Mouse (Mus musculus) heart, postnatal 14 days (tissue): ENCODE results near the gene Cecr2. TPM values are rescaled to one million over a fixed set of nuclear protein-coding genes. Genes with fewer than 3 reads are reported as not detected.
A peak's percentile ranks its signal among the peaks of the same experiment; 100 is the strongest.

Source experiments
- DNase-seq, 2 experiments: peaks; one replicate each; pipeline ENCODE4 v3.0.0; 2021 to 2022
- intact Hi-C: fragments of 180-260 bp; cut with DNase I; formaldehyde crosslinking; loops from one replicate; pipeline ENCODE4 v1.15.1; 2025
- total RNA-seq, 2 experiments: library from RNA; stranded (reverse); gene quantifications; 2 replicates each; pipeline ENCODE4 v1.2.3; 2021

The Cecr2 gene
- total RNA-seq, 2 experiments from 2014 or later, result 13.4 to 17.1 TPM

GRCm38 (mm10) chr6:120666761-120667421 is 722 bp downstream of the Cecr2 start:
- intact Hi-C loops, result loop anchor here (5.0 kb wide), 1 partner anchor 65 kb away; no protein-coding TSS in a partner anchor
- peak; percentile 58 to 72 for DNase-seq

GRCm38 (mm10) chr6:120667422-120667781 is 1.2 kb downstream of the Cecr2 start:
- intact Hi-C loops, result loop anchor here (5.0 kb wide), 1 partner anchor 65 kb away; no protein-coding TSS in a partner anchor
- DNase-seq, result no peak

GRCm38 (mm10) chr6:120667911-120668310 is 1.7 kb downstream of the Cecr2 start:
- no peak for DNase-seq
- intact Hi-C loops, result loop anchor here (5.0 kb wide), 1 partner anchor 66 kb away; no protein-coding TSS in a partner anchor

GRCm38 (mm10) chr6:120674121-120674520 is 8.0 kb downstream of the Cecr2 start:
- intact Hi-C loops, result loop anchor here (2.0 to 5.0 kb wide), 2 partner anchors 63 to 135 kb away; no protein-coding TSS in a partner anchor

GRCm38 (mm10) chr6:120674881-120675280 is 8.7 kb downstream of the Cecr2 start:
- no peak for DNase-seq
- intact Hi-C loops, result loop anchor here (2.0 to 5.0 kb wide), 2 partner anchors 62 to 136 kb away; no protein-coding TSS in a partner anchor

More at GRCm38 (mm10) chr6:120674121-120674520, 8.0 kb downstream of the Cecr2 start:
- DNase-seq, result peak; percentile 8 to 34

- intact Hi-C loops, result loop anchor here (2.0 kb wide), 1 partner anchor 137 kb away; no protein-coding TSS in a partner anchor
- DNase-seq, result no peak
These were observed 9.8 kb downstream of the Cecr2 start for GRCm38 (mm10) chr6:120675979-120676378.

- DNase-seq, result no peak
- intact Hi-C loops, result no loop called here
These were observed 17.2 kb downstream of the Cecr2 start for GRCm38 (mm10) chr6:120683351-120683750.

GRCm38 (mm10) chr6:120684750-120685149 is 18.6 kb downstream of the Cecr2 start:
- DNase-seq, result no peak
- intact Hi-C loops, result no loop called here

- no peak for DNase-seq
- intact Hi-C loops, result no loop called here
These were observed 20.9 kb downstream of the Cecr2 start for GRCm38 (mm10) chr6:120686872-120687650.

GRCm38 (mm10) chr6:120700221-120700620 is 34.1 kb downstream of the Cecr2 start:
- intact Hi-C loops, result no loop called here
- DNase-seq, result no peak

- no peak for DNase-seq
- intact Hi-C loops, result no loop called here
These were observed 38.2 kb downstream of the Cecr2 start for GRCm38 (mm10) chr6:120704376-120704775.

GRCm38 (mm10) chr6:120708759-120709158 is 42.6 kb downstream of the Cecr2 start:
- intact Hi-C loops, result no loop called here

GRCm38 (mm10) chr6:120714806-120715205 is 48.6 kb downstream of the Cecr2 start:
- intact Hi-C loops, result no loop called here
- DNase-seq, result no peak

More at GRCm38 (mm10) chr6:120708759-120709158, 42.6 kb downstream of the Cecr2 start:
- DNase-seq, result no peak

GRCm38 (mm10) chr6:120715227-120715626 is 49.1 kb downstream of the Cecr2 start:
- intact Hi-C loops, result no loop called here
- DNase-seq, result no peak

GRCm38 (mm10) chr6:120715851-120716250 is 49.7 kb downstream of the Cecr2 start:
- intact Hi-C loops, result no loop called here
- no peak for DNase-seq

- intact Hi-C loops, result no loop called here
- DNase-seq, result no peak
These were observed 50.4 kb downstream of the Cecr2 start for GRCm38 (mm10) chr6:120716531-120716984.

GRCm38 (mm10) chr6:120725986-120726385 is 59.8 kb downstream of the Cecr2 start:
- DNase-seq, result no peak
- intact Hi-C loops, result no loop called here

GRCm38 (mm10) chr6:120736011-120736410 is 69.8 kb downstream of the Cecr2 start:
- DNase-seq, result no peak
- intact Hi-C loops, result loop anchor here (1.0 to 5.0 kb wide), 3 partner anchors 64 to 197 kb away; no protein-coding TSS in a partner anchor

GRCm38 (mm10) chr6:120736566-120736965 is 70.4 kb downstream of the Cecr2 start:
- intact Hi-C loops, result loop anchor here (1.0 to 5.0 kb wide), 3 partner anchors 64 to 197 kb away; no protein-coding TSS in a partner anchor
- peak; percentile 5 to 37 for DNase-seq

GRCm38 (mm10) chr6:120743130-120743529 is 77.0 kb downstream of the Cecr2 start:
- intact Hi-C loops, result no loop called here

GRCm38 (mm10) chr6:120744266-120744665 is 78.1 kb downstream of the Cecr2 start:
- intact Hi-C loops, result no loop called here
- no peak for DNase-seq

More at GRCm38 (mm10) chr6:120743130-120743529, 77.0 kb downstream of the Cecr2 start:
- no peak for DNase-seq
